Mouse (Mus musculus) lung, adult 2 months (tissue): ENCODE measurements around the gene Kcna3.

ENCODE experiments used
- CTCF ChIP-seq: fragments of 200-500 bp; IDR thresholded peaks from 2 replicates; pipeline ENCODE4 v1.5.1; 2011; ENCODE audit warnings: mild to moderate bottlenecking, low read length, control low read depth; ENCODE audit not compliant: insufficient read depth
- POLR2A ChIP-seq: fragments of 200-500 bp; IDR thresholded peaks from 2 replicates; pipeline ENCODE4 v1.6.1; 2011; ENCODE audit warnings: low read depth, mild to moderate bottlenecking, control low read depth, low read length, borderline replicate concordance; ENCODE audit errors: extremely low read depth

- no peak for TF ChIP-seq CTCF
- TF ChIP-seq POLR2A, result no peak
Measured at GRCm38 (mm10) chr3:107081227-107081626, 45.3 kb downstream of the Kcna3 start.
